Mouse (Mus musculus) c-Kit-positive CD71-negative TER-119-negative erythroid progenitor cells, embryonic 14.5 days (primary cell): ENCODE measurements around the gene Nog.
A peak's percentile ranks its signal among the peaks of the same experiment; 100 is the strongest.

Source experiments
- DNase-seq: peaks from one replicate; pipeline ENCODE4 v3.0.0-alpha.2; 2013; ENCODE audit warnings: low read depth

Gene Nog

DNA sequence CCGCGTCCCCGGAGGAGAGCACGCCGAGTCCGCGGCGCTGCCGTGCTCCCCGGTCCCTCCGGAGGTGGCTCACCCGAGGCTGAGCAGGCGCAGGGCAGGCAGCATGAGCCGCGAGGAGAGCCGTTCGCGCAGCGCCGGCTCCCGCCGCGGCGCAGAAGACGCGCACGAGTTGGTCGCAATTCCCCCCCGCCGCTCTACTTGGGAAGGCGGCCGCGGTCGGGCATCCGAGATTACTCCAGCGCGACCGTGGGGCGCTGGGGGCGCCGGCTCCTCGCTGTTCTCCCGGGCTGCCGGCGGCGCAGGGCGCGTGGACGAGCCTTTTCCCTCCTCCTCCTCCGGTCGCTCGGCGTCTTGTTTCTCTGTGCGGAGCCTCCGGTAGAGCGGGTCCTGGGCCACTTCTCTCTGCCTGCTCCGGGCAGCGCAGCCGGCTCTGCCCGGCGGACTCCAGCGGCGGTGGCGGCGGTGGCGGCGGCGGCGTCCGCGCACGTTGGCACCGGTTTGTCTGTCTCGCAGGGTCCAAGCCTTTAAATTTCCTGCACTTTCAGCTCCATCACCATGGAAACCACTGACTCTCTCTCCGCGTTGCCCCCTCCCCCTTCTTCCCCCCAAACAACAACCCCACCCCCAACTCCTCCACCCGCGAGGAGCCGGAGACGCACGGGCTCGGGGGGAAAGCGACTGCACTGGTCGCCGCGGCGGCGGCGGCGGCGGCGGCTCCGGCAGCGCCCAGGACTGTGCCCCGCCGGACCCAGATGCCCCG is at the start of gene Nog:
TSS of gene Nog (minus strand) at position 277 of the 760 bp plus-strand sequence.
- DNase-seq, result no peak

GRCm38 (mm10) chr11:89340238-89340637 is 38.1 kb upstream of the Nog start:
- no peak for DNase-seq

DNA sequence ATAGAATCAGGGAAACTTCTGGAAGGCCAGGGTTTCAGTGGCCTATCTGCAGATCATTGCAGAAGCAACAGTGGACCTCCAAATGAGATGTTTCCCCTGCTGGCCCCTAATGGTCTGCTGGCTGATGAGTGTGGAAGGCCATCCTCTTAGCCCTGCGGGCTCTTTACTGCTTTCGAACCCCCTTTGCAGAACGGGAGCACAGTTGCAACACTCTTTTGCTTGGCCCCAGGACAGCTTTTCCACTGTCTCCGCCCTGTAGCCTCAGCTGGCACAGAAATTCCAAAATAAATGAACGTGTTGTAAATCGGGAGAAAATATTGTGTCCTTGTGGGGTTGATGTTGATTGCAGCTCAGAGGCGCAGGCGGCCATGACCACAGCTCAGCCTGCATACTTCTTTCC is 37.7 kb upstream of the Nog start:
- no peak for DNase-seq

- DNase-seq, result no peak
Observed at GRCm38 (mm10) chr11:89337910-89338309, 35.8 kb upstream of the Nog start.

DNA sequence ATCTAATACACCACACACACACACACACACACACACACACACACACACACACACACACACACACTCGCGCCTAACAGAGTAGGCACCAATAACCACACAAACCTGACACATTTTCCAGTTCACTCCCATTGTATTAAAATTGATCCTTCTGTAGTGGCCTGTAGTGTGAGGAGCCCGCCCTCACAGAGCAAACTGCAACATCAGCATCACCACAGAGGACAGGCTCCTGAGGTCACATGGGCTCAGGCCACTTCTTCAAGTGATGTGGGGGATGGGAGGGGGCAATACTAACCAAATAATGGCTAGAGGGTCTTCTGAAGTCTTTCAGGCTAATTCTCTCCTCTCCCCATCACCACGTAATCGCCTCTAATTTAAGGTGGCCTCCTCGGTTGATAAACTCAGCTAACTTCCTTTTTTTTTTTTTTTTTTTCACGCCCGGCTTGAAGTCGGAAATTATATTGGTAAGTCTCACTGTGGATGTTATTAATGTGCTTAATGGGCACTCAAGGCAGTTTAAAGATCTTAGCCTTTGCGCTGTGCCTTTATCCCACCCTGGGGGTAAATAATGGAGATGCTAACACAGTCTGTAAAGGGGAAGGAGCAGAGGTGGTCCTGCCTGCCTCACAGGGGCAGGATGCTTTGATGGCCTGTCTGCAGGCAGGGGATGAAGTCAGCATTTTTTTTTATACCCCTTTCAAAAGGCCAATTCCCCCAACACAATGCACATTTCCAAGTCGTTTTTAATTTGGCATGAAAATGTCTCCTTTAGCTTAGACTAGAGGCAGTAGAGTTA is 25.2 kb upstream of the Nog start:
- DNase-seq, result no peak

- no peak for DNase-seq
Observed at GRCm38 (mm10) chr11:89321775-89322174, 19.6 kb upstream of the Nog start.

DNA sequence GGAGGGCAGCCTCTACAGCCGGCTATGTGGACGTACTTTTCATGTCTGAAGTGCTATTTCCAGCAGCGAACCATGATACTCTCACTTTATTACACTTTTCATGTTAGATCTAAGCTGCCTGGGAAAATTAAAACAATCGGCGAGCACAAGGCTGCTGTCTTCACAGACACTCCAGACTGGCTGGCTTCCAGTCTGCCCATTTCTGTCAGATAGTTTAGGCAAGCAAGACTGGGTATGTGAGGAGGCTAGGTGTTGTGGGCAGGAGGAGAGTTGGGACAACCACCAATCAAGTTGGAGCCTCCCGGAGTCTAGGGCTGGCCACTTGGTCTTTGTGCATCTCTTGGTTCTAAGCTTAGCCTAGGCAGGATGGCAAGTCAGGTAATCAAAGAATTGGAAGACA is 17.5 kb upstream of the Nog start:
- no peak for DNase-seq

GRCm38 (mm10) chr11:89318324-89318723 is 16.2 kb upstream of the Nog start:
- DNase-seq, result no peak

GRCm38 (mm10) chr11:89317757-89318156 is 15.6 kb upstream of the Nog start:
- no peak for DNase-seq

GRCm38 (mm10) chr11:89314374-89314773 is 12.2 kb upstream of the Nog start:
- no peak for DNase-seq

DNA sequence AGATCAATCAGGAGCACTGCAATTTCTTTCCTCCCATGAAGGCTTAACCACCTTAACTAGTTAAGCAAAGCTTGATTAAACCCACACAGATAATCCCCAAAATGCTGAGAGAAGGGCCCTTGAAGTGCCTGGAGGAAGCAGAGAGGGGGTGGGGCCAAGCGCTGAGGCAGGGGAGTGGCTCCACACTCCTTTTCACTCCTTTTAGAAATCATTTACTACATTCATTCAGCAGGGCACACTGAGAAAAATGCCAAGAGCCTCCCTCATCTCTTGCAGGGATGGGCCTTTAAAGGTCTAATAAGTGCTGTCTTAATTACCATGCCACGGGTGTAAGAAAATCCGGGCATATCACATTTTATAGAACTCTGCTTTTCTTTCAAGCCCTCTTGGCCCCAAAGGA is 10.2 kb upstream of the Nog start:
- DNase-seq, result no peak

GRCm38 (mm10) chr11:89310217-89310616 is 8.1 kb upstream of the Nog start:
- DNase-seq, result no peak

- DNase-seq, result peak; percentile 69
Observed at GRCm38 (mm10) chr11:89303421-89303820, 1.3 kb upstream of the Nog start.

DNA sequence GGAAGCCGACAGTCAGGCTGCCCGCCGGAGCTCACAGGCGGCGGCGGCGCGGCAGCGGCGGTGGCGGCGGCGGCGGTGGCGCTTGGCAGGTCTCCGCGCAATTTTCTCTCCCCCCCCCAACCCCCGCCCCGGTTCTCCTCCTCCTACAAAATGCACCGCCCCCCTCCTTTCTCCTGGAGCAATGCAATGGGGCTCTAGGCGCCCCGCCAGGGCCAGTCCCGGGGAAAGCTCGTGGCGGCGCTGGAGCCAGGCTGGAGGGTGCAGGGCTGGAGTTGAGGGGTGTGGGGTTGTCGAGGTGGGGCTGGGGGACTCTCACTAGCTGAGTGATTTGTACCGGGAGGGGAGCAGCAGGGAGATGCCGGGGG is 666 bp upstream of the Nog start:
- DNase-seq, result no peak

DNA sequence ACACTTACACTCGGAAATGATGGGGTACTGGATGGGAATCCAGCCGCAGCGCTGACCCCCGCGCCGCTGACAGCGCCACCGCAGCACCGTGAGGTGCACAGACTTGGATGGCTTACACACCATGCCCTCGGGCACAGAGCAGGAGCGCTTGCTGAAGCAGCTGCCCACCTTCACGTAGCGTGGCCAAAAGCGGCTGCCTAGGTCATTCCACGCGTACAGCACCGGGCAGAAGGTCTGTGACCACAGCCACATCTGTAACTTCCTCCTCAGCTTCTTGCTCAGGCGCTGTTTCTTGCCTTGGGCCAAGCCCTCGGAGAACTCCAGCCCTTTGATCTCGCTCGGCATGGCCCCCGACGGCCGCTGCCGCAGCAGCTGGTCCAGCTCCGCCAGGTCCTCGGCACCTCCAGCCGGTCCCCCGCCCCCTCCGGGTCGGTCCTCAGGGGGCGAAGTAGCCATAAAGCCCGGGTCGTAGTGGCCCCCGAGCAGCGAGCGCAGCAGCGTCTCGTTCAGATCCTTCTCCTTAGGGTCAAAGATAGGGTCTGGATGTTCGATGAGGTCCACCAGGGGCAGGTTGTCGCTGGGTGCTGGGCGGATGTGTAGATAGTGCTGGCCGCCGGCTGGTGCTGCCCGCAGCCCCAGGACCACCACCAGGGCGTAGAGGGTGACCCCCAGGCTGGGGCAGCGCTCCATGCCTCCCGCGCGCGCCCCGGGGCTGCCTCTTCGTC is 639 bp downstream of the Nog start:
- no peak for DNase-seq

DNA sequence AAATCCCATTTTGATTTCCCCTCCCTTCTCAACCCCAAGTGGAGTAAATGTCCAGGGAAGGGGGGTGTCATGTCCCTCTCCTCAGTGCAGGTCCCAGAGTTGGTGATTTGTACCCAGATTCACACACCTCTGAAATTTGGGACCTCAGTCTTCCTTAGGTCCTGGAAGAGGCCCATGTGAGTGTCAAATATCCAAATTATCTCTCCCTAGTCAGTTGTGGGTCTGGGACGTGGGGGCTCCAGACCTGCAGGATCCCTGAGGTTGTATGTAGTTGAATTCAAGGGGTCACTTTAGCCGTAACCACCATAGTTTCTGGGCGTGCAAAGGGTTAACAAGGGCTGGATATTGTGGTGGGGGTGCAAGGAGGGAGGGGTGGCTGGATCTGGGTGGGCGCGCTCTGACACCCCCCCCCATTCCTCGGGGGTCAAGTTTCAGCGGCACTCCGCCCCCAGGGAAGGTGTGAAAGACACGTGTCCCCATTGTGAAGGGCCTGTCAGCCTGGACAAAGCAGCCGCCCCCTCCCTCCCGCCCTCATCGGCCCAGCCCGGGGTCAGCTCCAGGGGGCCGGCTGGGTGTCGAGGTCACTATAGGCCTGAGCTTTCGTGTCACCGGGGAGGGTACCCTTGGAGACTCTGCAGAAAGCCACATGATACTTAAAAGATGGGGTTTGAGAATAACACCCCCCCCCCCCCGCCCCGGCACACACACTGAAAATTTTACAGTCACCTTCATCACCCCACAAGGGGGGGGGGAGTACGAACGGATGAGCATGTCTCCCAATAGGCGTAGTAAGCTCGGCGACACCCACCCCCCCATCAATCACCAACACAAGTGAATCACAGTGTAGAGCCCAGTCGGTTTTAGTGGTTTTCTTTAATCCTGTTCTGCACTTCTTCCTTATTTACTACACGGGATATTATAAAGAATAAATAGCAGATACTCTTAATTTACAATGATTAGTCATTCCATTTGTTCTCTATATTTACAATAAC is 2.1 kb downstream of the Nog start:
- DNase-seq, result no peak

DNA sequence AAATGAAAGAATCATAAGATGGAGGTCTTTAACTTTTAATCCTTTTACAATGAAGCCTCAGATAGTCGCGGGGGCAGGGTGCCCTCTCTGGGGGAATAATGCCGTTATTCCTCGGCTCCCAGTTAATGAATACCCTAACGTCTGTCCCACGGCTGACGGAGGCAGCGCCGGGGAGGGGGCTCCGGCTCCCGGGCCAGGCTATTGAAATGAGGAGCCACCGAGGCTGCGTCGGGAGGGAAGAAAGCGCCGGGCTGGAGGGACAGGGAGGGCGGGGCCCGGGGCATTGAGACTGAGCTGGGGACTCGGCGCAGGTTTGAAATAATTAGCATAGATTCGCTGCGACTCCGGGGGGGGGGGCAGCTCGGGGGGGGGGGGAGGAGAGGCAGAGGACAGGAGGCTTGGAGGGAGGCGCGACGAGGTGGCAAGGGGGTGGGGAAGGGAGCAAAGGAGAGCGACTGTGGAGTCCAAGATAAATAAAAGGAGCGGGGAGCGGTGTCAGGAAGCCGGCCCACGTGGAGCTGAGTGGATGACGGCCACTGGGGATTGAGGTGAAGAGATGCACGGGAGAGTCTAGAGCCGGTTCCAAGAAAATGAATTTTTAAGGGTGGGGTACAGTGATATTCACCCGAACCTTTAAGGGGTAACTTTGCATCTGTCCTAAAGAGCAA is 2.9 kb downstream of the Nog start:
- DNase-seq, result no peak

GRCm38 (mm10) chr11:89298285-89299010 is 3.7 kb downstream of the Nog start:
- no peak for DNase-seq

- no peak for DNase-seq
Observed at GRCm38 (mm10) chr11:89297521-89297920, 4.6 kb downstream of the Nog start.

DNA sequence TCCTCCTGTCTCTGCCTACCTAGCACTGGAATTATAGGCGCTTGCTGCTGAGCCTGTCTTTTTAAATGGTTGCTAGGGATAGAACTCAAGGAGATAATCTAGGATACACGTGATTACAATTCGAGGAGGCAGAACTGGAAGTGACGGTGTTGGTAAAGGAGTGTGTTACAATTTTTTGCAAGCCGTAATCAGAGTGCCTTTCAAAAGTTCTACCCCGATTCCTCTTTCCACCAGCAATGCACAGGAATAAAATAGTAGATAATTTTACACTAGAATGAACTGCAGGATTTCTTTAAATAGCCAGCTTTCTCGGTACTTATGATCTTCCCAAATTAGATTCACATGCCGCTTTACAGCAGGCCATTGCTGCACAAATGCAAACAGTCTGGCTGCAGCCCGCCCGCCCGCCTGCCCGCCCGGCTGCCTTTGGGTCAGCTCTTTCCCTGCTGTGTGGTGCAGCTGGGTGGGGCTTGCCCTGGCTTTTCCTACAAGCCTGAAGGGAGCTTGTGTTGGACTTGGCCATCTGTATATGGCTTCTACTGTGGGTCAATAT is 32.2 kb downstream of the Nog start:
- no peak for DNase-seq
